Mouse (Mus musculus): ENCODE results near the gene Sult2a7. TPM values are rescaled to one million over a fixed set of nuclear protein-coding genes. Genes with fewer than 3 reads are reported as not detected.

The Sult2a7 gene
- not detected for polyA plus RNA-seq (2014; fragmentation: Illumina TruSeq; extraction: RNeasy Lipid Tissue Mini Kit (QIAGEN cat#74804); ENCODE audit: low read depth, low replicate concordance)

DNA sequence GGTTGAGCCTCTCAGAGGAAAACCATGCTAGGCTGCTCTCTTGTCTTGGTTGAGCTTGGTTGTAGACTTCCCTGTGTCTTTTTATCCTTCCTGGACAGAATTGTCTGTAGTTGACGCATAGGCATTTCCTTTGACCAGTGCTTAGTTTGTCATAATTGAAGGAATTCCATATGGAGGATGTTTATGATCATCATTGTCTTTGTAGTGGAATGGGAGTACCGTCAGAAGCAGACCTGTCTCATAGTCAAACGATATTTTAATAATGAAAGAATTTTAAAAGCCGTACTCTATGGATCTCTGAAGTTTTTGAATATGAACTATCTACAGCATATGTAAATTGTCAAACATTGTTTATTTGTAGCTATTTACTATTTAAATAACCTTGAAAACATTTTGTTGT lies at the start of gene Sult2a7:
Gene Sult2a7, minus strand, starts transcription at position 101 of the 400 bp plus-strand sequence.

DNA sequence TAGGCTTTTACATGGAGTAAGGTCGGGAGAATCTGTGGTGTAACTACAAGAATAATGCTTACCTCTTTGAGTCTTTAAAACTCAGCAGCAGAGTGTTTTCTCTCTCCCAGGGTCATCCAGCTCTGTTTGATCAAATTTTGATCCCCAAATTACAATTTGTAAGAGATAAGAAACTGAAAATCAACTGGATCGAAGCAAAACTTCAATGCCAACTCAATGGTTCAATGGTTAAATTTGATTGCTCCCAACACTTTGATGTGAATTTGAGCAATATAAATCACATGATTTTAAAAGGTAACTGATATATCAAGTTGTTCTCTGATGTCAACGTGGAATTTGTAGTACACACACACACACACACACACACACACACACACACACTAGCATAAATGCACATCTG lies 47.5 kb downstream of the Sult2a7 start, which contains the start of gene Sult2a8:
Gene Sult2a8, minus strand, starts transcription at position 236 of the 400 bp plus-strand sequence.

Other genes starting within 250 kb of the Sult2a7 start
- gene Sult2a6, start 239.4 kb downstream of the Sult2a7 start, polyA plus RNA-seq (2014; fragmentation: Illumina TruSeq; extraction: RNeasy Lipid Tissue Mini Kit (QIAGEN cat#74804); ENCODE audit: low read depth, low replicate concordance), result not detected
- not detected for gene Obox8, start 160.7 kb downstream of the Sult2a7 start, polyA plus RNA-seq (2014; fragmentation: Illumina TruSeq; extraction: RNeasy Lipid Tissue Mini Kit (QIAGEN cat#74804); ENCODE audit: low read depth, low replicate concordance)
- gene Sult2a8, start 47.5 kb downstream of the Sult2a7 start, polyA plus RNA-seq (2014; fragmentation: Illumina TruSeq; extraction: RNeasy Lipid Tissue Mini Kit (QIAGEN cat#74804); ENCODE audit: low read depth, low replicate concordance), result 0.53 TPM
- gene Vmn1r90, start 69.3 kb upstream of the Sult2a7 start, polyA plus RNA-seq (2014; fragmentation: Illumina TruSeq; extraction: RNeasy Lipid Tissue Mini Kit (QIAGEN cat#74804); ENCODE audit: low read depth, low replicate concordance), result 0.08 TPM
- gene Obox7, start 165.3 kb upstream of the Sult2a7 start, polyA plus RNA-seq (2014; fragmentation: Illumina TruSeq; extraction: RNeasy Lipid Tissue Mini Kit (QIAGEN cat#74804); ENCODE audit: low read depth, low replicate concordance), result not detected